Mouse (Mus musculus) G1E (cell line): ENCODE results near the gene Prepl. TPM values are rescaled to one million over a fixed set of nuclear protein-coding genes. Genes with fewer than 3 reads are reported as not detected.
A peak's percentile ranks its signal among the peaks of the same experiment; 100 is the strongest.

Source experiments
- ATAC-seq: 2 replicates; pipeline ENCODE4 v1.8.0; 2016; ENCODE audit warnings: mild to moderate bottlenecking; ENCODE audit not compliant: insufficient number of reproducible peaks, poor library complexity, low FRiP score, severe bottlenecking; ENCODE audit errors: extremely low read depth
- DNase-seq: peaks from one replicate; pipeline ENCODE4 v3.0.0; 2012; ENCODE audit warnings: low spot score
- H3K27me3 ChIP-seq: 2 replicates; pipeline ENCODE4 v1.6.1; 2012; ENCODE audit warnings: mild to moderate bottlenecking, low read length, inconsistent platforms; ENCODE audit not compliant: insufficient read depth
- H3K36me3 ChIP-seq: replicated peaks from 2 replicates; pipeline ENCODE3; 2012; ENCODE audit warnings: mild to moderate bottlenecking, inconsistent platforms
- H3K4me1 ChIP-seq: 2 replicates; pipeline ENCODE4 v1.6.1; 2012; ENCODE audit warnings: low read depth, low read length, inconsistent platforms, mixed read lengths; ENCODE audit not compliant: insufficient read depth
- H3K4me3 ChIP-seq: 2 replicates; pipeline ENCODE4 v1.5.1; 2012; ENCODE audit warnings: low read depth, mild to moderate bottlenecking, inconsistent platforms, low read length, moderate library complexity, mixed read lengths
- H3K9me3 ChIP-seq: replicated peaks from 2 replicates; pipeline ENCODE4 v1.6.1; 2012; ENCODE audit warnings: inconsistent platforms
- CTCF ChIP-seq: IDR thresholded peaks from 2 replicates; pipeline ENCODE4 v1.5.1; 2012; ENCODE audit warnings: low read depth, low read length, inconsistent platforms, mixed read lengths
- GATA1 ChIP-seq: IDR thresholded peaks from 2 replicates; pipeline ENCODE4 v1.6.1; 2012; ENCODE audit warnings: borderline replicate concordance, low read length, inconsistent platforms, mixed read lengths
- GATA2 ChIP-seq: IDR thresholded peaks from 2 replicates; pipeline ENCODE4 v1.6.1; 2012; ENCODE audit warnings: low read depth, low read length, inconsistent platforms, borderline replicate concordance
- POLR2AphosphoS5 ChIP-seq: IDR thresholded peaks from 2 replicates; pipeline ENCODE4 v1.6.1; 2012; ENCODE audit warnings: low read depth, low read length, inconsistent platforms; ENCODE audit not compliant: insufficient replicate concordance
- TAL1 ChIP-seq: conservative IDR thresholded peaks from 2 replicates; pipeline ENCODE4 v1.6.1; 2012; ENCODE audit warnings: low read depth, low read length, inconsistent platforms, mixed read lengths
- polyA plus RNA-seq: library from polyadenylated mRNA; stranded (reverse); fragments of >175 nt; gene quantifications from 2 replicates; pipeline ENCODE4 v1.2.3, GENCODE M21; 2012
- total RNA-seq, 2 experiments: library from RNA; stranded (forward) in 1 of 2; stranded (reverse) in 1 of 2; fragments of 200-1000 nt in 1 of 2; fragments of >200 nt in 1 of 2; fragmentation: Nextera tagmentation in 1 of 2; gene quantifications; 2 replicates each; pipeline ENCODE4 v1.2.3; 2014 to 2017

Gene Prepl
- total and polyA plus RNA-seq, 3 experiments: 1.2 to 53.0 (median 27.4) TPM

GRCm38 (mm10) chr17:85020343-85020742 lies 69.7 kb downstream of the Prepl start:
- H3K36me3 ChIP-seq: peaks cover 36% of the 10 kb centered on the region
- no peak for ATAC-seq
- H3K4me3 ChIP-seq: no peak overlapping the region
- no peaks in the 10 kb centered on the region for H3K27me3 ChIP-seq
- no peak for DNase-seq
- TF ChIP-seq CTCF: no peak
- TF ChIP-seq TAL1: no peak
- TF ChIP-seq GATA1: no peak
- TF ChIP-seq GATA2: no peak
- no peaks in the 10 kb centered on the region for H3K9me3 ChIP-seq
- H3K4me1 ChIP-seq: peaks cover 19% of the 10 kb centered on the region

- Histone ChIP-seq H3K36me3 (peaks cover 28% of the 10 kb centered on the region), H3K4me3 (no peak overlapping the region), H3K4me1 (peaks cover 19% of the 10 kb centered on the region), H3K27me3 (no peaks in the 10 kb centered on the region), H3K9me3 (no peaks in the 10 kb centered on the region)
- TF ChIP-seq TAL1 (no peak), POLR2AphosphoS5 (no peak), CTCF (no peak), GATA2 (no peak), GATA1 (no peak)
- DNase-seq (peak; percentile 14), ATAC-seq (peak; percentile 81)
Measured at GRCm38 (mm10) chr17:85018794-85019193, 71.2 kb downstream of the Prepl start.

GRCm38 (mm10) chr17:85018344-85018743 lies 71.7 kb downstream of the Prepl start:
- Histone ChIP-seq H3K4me3 (no peak overlapping the region), H3K4me1 (peaks cover 18% of the 10 kb centered on the region), H3K27me3 (no peaks in the 10 kb centered on the region), H3K9me3 (no peaks in the 10 kb centered on the region), H3K36me3 (peaks cover 30% of the 10 kb centered on the region)
- DNase-seq (no peak), ATAC-seq (no peak)
- TF ChIP-seq GATA2: no peak
- TF ChIP-seq CTCF: no peak
- no peak for TF ChIP-seq POLR2AphosphoS5
- no peak for TF ChIP-seq GATA1
- TF ChIP-seq TAL1: no peak

GRCm38 (mm10) chr17:85014632-85015031 lies 75.4 kb downstream of the Prepl start:
- peaks cover 51% of the 10 kb centered on the region for H3K36me3 ChIP-seq
- DNase-seq (no peak), ATAC-seq (no peak)
- H3K4me3 ChIP-seq: no peak overlapping the region
- peaks cover 14% of the 10 kb centered on the region for H3K4me1 ChIP-seq
- TF ChIP-seq GATA1 (no peak), POLR2AphosphoS5 (no peak), CTCF (no peak), GATA2 (no peak)
- no peaks in the 10 kb centered on the region for H3K9me3 ChIP-seq
- H3K27me3 ChIP-seq: no peaks in the 10 kb centered on the region

- no peak for ATAC-seq
- no peak for DNase-seq
- Histone ChIP-seq H3K27me3 (no peaks in the 10 kb centered on the region), H3K4me1 (peaks cover 6% of the 10 kb centered on the region), H3K4me3 (no peak overlapping the region), H3K36me3 (peaks cover 50% of the 10 kb centered on the region), H3K9me3 (no peaks in the 10 kb centered on the region)
- TF ChIP-seq TAL1: no peak
- TF ChIP-seq GATA2: no peak
- no peak for TF ChIP-seq POLR2AphosphoS5
- no peak for TF ChIP-seq CTCF
- no peak for TF ChIP-seq GATA1
Measured at GRCm38 (mm10) chr17:85013485-85013884, 76.6 kb downstream of the Prepl start.

Other genes with a start within 250 kb of the Prepl start
- 87.6 and 145 TPM in 2 replicates for gene Ppm1b, start 133.5 kb downstream of the Prepl start, total RNA-seq (2014; fragmentation: Nextera tagmentation)
- gene Ppm1b, start 133.5 kb downstream of the Prepl start, total RNA-seq (2017): 75.5 and 99.2 TPM in 2 replicates
- gene Ppm1b, start 133.5 kb downstream of the Prepl start, polyA plus RNA-seq: 28.5 and 39.0 TPM in 2 replicates
- gene Slc3a1, start 61.9 kb downstream of the Prepl start, total RNA-seq (2014; fragmentation: Nextera tagmentation): 0.68 TPM in 1 of 2 replicates, not detected in the other
- gene Slc3a1, start 61.9 kb downstream of the Prepl start, total RNA-seq (2017): 0.05 and 0.12 TPM in 2 replicates
- gene Slc3a1, start 61.9 kb downstream of the Prepl start, polyA plus RNA-seq: not detected in 2 replicates
- 8.0 and 10.0 TPM in 2 replicates for gene Camkmt, start 311 bp upstream of the Prepl start, total RNA-seq (2014; fragmentation: Nextera tagmentation)
- 1.5 and 1.7 TPM in 2 replicates for gene Camkmt, start 311 bp upstream of the Prepl start, total RNA-seq (2017)
- 1.6 and 2.4 TPM in 2 replicates for gene Camkmt, start 311 bp upstream of the Prepl start, polyA plus RNA-seq